9 mouse cellular contexts compared by ENCODE assay signal in the genomic region with DNA sequence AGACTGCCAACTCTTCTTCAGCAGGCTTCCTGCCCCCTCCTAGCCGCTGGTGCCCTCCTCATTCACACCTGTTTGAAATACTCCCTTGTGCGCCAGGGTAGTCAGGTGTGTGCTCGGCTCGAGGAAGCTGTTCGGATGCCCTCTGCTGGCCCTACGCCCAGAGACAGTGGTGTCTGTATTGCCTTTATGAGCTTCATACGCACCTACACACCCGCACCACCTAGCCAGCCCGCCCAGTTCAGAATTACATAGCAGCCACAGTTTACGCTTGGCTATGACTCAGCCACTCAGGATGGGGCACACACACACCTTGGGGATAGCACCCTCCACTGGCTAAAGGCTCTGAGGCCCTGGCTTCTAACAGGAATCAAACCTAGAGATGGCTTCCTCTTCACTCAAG. TPM values are rescaled to one million over a fixed set of nuclear protein-coding genes. Genes with fewer than 3 reads are reported as not detected.
DNase-seq lines count a peak whose midpoint lies in the region; ATAC-seq and TF ChIP-seq lines count a peak whose summit lies in the region.
"Had no signal": no experiment of that assay in that cellular context is flagged by ENCODE, and none has a peak within 500 bp of the region (broad histone marks: within the 10 kb centered on the region; RNA-seq: fewer than 3 reads in every experiment).

No protein-coding gene starts in this region.

- no peaks in the 10 kb centered on the region for H3K4me1 ChIP-seq in midbrain, postnatal 0 days (ENCODE audit: insufficient read depth, low read length)
- no peaks in the 10 kb centered on the region for H3K4me1 ChIP-seq in midbrain, embryonic 14.5 days (ENCODE audit: control insufficient read depth, insufficient read depth, low read length)
- no peaks in the 10 kb centered on the region for H3K4me1 ChIP-seq in embryonic facial prominence, embryonic 14.5 days (ENCODE audit: control insufficient read depth, insufficient read depth, low read length)
- no peaks in the 10 kb centered on the region for H3K4me1 ChIP-seq in forebrain, postnatal 0 days (ENCODE audit: insufficient read depth)
- H3K4me1 ChIP-seq in midbrain, embryonic 16.5 days (ENCODE audit: control insufficient read depth, insufficient read depth, low read length), result no peaks in the 10 kb centered on the region
- H3K4me1 ChIP-seq: embryonic facial prominence, embryonic 12.5 days had no signal

- H3K4me3 ChIP-seq in midbrain, postnatal 0 days (ENCODE audit: low read depth, low read length), result no peak overlapping the region
- no peak overlapping the region for H3K4me3 ChIP-seq in midbrain, embryonic 14.5 days (replicated peaks; ENCODE audit: low read depth, low read length)
- H3K4me3 ChIP-seq in embryonic facial prominence, embryonic 14.5 days (ENCODE audit: low read depth, low read length), result no peak overlapping the region
- no peak overlapping the region for H3K4me3 ChIP-seq in forebrain, postnatal 0 days (ENCODE audit: low read depth, low read length)
- no peak overlapping the region for H3K4me3 ChIP-seq in midbrain, embryonic 16.5 days (ENCODE audit: low read depth, low read length)
- H3K4me3 ChIP-seq: embryonic facial prominence, embryonic 12.5 days had no signal

- H3K9me3 ChIP-seq in midbrain, postnatal 0 days (ENCODE audit: low read length), result no peaks in the 10 kb centered on the region
- no peaks in the 10 kb centered on the region for H3K9me3 ChIP-seq in midbrain, embryonic 14.5 days (ENCODE audit: control insufficient read depth, low read length)
- no peaks in the 10 kb centered on the region for H3K9me3 ChIP-seq in embryonic facial prominence, embryonic 14.5 days (ENCODE audit: control insufficient read depth, low read length)
- no peaks in the 10 kb centered on the region for H3K9me3 ChIP-seq in forebrain, postnatal 0 days (ENCODE audit: low read length)
- H3K9me3 ChIP-seq in midbrain, embryonic 16.5 days (replicated peaks; ENCODE audit: control insufficient read depth, low read length, poor library complexity, severe bottlenecking), result no peaks in the 10 kb centered on the region
- H3K9me3 ChIP-seq: embryonic facial prominence, embryonic 12.5 days had no signal

- no peak overlapping the region for H3K4me2 ChIP-seq in midbrain, postnatal 0 days (ENCODE audit: low read depth, low read length, poor library complexity, severe bottlenecking)
- H3K4me2 ChIP-seq in midbrain, embryonic 14.5 days (ENCODE audit: low read length), result no peak overlapping the region
- 0 out of 2 replicates have a peak overlapping the region, but pooled peaks have one; percentile 10 for H3K4me2 ChIP-seq in embryonic facial prominence, embryonic 14.5 days (ENCODE audit: low read depth, low read length)
- no peak overlapping the region for H3K4me2 ChIP-seq in forebrain, postnatal 0 days (ENCODE audit: low read depth)
- no peak overlapping the region for H3K4me2 ChIP-seq in midbrain, embryonic 16.5 days (ENCODE audit: low read length)
- H3K4me2 ChIP-seq: embryonic facial prominence, embryonic 12.5 days had no signal

- peak; percentile 29 for TF ChIP-seq CTCF in midbrain, postnatal 0 days (IDR thresholded peaks at IDR 0.05)
- no peak for TF ChIP-seq CTCF in forebrain, postnatal 0 days (IDR thresholded peaks at IDR 0.05; ENCODE audit: low read depth)

- WGBS in midbrain, postnatal 0 days, result 49% methylated on average over 10 of the region's 10 CpGs
- 53% methylated on average over 10 of the region's 10 CpGs for WGBS in midbrain, embryonic 14.5 days
- WGBS in embryonic facial prominence, embryonic 14.5 days, result 43% methylated on average over 10 of the region's 10 CpGs
- 44% methylated on average over 10 of the region's 10 CpGs for WGBS in forebrain, postnatal 0 days
- WGBS in midbrain, embryonic 16.5 days, result 42% methylated on average over 10 of the region's 10 CpGs

- no peak overlapping the region for H3K9ac ChIP-seq in midbrain, postnatal 0 days (replicated peaks; ENCODE audit: low read length, poor library complexity, severe bottlenecking)
- H3K9ac ChIP-seq in midbrain, embryonic 14.5 days (replicated peaks; ENCODE audit: low read length), result no peak overlapping the region
- H3K9ac ChIP-seq in embryonic facial prominence, embryonic 14.5 days (ENCODE audit: low read depth, low read length), result no peak overlapping the region
- H3K9ac ChIP-seq in forebrain, postnatal 0 days, result no peak overlapping the region
- H3K9ac ChIP-seq in midbrain, embryonic 16.5 days (ENCODE audit: low read depth, low read length), result no peak overlapping the region
- H3K9ac ChIP-seq: embryonic facial prominence, embryonic 12.5 days had no signal

- H3K27ac ChIP-seq in midbrain, postnatal 0 days (ENCODE audit: low read depth, low read length), result no peak overlapping the region
- H3K27ac ChIP-seq in midbrain, embryonic 14.5 days (replicated peaks; ENCODE audit: low read depth, low read length), result no peak overlapping the region
- no peak overlapping the region for H3K27ac ChIP-seq in embryonic facial prominence, embryonic 14.5 days (replicated peaks; ENCODE audit: low read depth, low read length)
- no peak overlapping the region for H3K27ac ChIP-seq in forebrain, postnatal 0 days (ENCODE audit: low read depth, low read length)
- no peak overlapping the region for H3K27ac ChIP-seq in midbrain, embryonic 16.5 days (ENCODE audit: low read length)
- H3K27ac ChIP-seq: embryonic facial prominence, embryonic 12.5 days had no signal

- H3K36me3 ChIP-seq in midbrain, postnatal 0 days (ENCODE audit: insufficient read depth, low read length), result peaks cover 3% of the 10 kb centered on the region; the same call in 1 of the 2 replicates
- H3K36me3 ChIP-seq in midbrain, embryonic 14.5 days (ENCODE audit: control insufficient read depth, insufficient read depth, low read length), result no peaks in the 10 kb centered on the region
- H3K36me3 ChIP-seq in embryonic facial prominence, embryonic 14.5 days (ENCODE audit: control insufficient read depth, insufficient read depth, low read length), result no peaks in the 10 kb centered on the region
- H3K36me3 ChIP-seq in forebrain, postnatal 0 days (ENCODE audit: insufficient read depth), result peaks cover 6% of the 10 kb centered on the region; the same call in 1 of the 2 replicates
- H3K36me3 ChIP-seq in midbrain, embryonic 16.5 days (ENCODE audit: control insufficient read depth, insufficient read depth, low read length), result peaks cover 3% of the 10 kb centered on the region; the same call in 1 of the 2 replicates
- H3K36me3 ChIP-seq: embryonic facial prominence, embryonic 12.5 days had no signal

- no peaks in the 10 kb centered on the region for H3K27me3 ChIP-seq in midbrain, postnatal 0 days (ENCODE audit: insufficient read depth, low read length)
- H3K27me3 ChIP-seq in midbrain, embryonic 14.5 days (ENCODE audit: control insufficient read depth, insufficient read depth, low read length), result no peaks in the 10 kb centered on the region
- H3K27me3 ChIP-seq in embryonic facial prominence, embryonic 14.5 days (replicated peaks; ENCODE audit: control insufficient read depth, insufficient read depth, low read length), result no peaks in the 10 kb centered on the region
- no peaks in the 10 kb centered on the region for H3K27me3 ChIP-seq in forebrain, postnatal 0 days (ENCODE audit: insufficient read depth, low read length)
- H3K27me3 ChIP-seq in midbrain, embryonic 16.5 days (ENCODE audit: control insufficient read depth, insufficient read depth, low read depth, low read length), result no peaks in the 10 kb centered on the region
- H3K27me3 ChIP-seq: embryonic facial prominence, embryonic 12.5 days had no signal

- no peak for DNase-seq in midbrain, postnatal 0 days (ENCODE audit: low spot score)
- no peak for DNase-seq in midbrain, embryonic 14.5 days
- DNase-seq in embryonic facial prominence, embryonic 14.5 days (ENCODE audit: low spot score), result peak; percentile 74
- peak; percentile 70 for DNase-seq in kidney, postnatal 14 days
- peak; percentile 85 for DNase-seq in naive thymus-derived CD4-positive, alpha-beta T cell, adult 2 months (ENCODE audit: low read depth)
- no peak for DNase-seq in c-Kit-positive CD71-positive TER-119-positive erythroid progenitor cells, embryonic 14.5 days (ENCODE audit: low spot score)
- no peak for DNase-seq in forebrain, postnatal 0 days

- 0 out of 2 replicates have a peak, but pooled peaks have one; percentile 52 for ATAC-seq in midbrain, postnatal 0 days (ENCODE audit: low FRiP score)
- ATAC-seq in midbrain, embryonic 14.5 days (ENCODE audit: low FRiP score, low TSS enrichment), result no peak
- ATAC-seq in embryonic facial prominence, embryonic 14.5 days (ENCODE audit: low read depth), result peak; percentile 74; the same call in 1 of the 2 replicates
- no peak for ATAC-seq in forebrain, postnatal 0 days
- ATAC-seq in midbrain, embryonic 16.5 days, result no peak

RNA-seq across cellular contexts. Expression of a gene that starts 13.9 kb away (rescaled TPM):
- total RNA-seq in midbrain, postnatal 0 days (2014; rRNA removed), result 160 and 163 TPM in 2 replicates
- 223 and 225 TPM in 2 replicates for polyA plus RNA-seq in midbrain, postnatal 0 days (2015; fragmentation: Nextera tagmentation; extraction: Ambion mirVana)
- polyA plus RNA-seq in midbrain, embryonic 14.5 days (2014; fragmentation: Nextera tagmentation; extraction: Ambion mirVana), result 205 and 217 TPM in 2 replicates
- 111 and 125 TPM in 2 replicates for polyA plus RNA-seq in embryonic facial prominence, embryonic 14.5 days (2014; fragmentation: Nextera tagmentation; extraction: Ambion mirVana)
- total RNA-seq in forebrain, postnatal 0 days (2014; rRNA removed), result 196 and 202 TPM in 2 replicates
- polyA plus RNA-seq in forebrain, postnatal 0 days (2015; fragmentation: Nextera tagmentation; extraction: Ambion mirVana), result 220 and 223 TPM in 2 replicates
- 217 and 220 TPM in 2 replicates for polyA plus RNA-seq in midbrain, embryonic 16.5 days (2015; fragmentation: Nextera tagmentation; extraction: Ambion mirVana)

RNA-seq across cellular contexts. Expression of a gene that starts 43.5 kb away (rescaled TPM):
- total RNA-seq in midbrain, postnatal 0 days (2014; rRNA removed), result 68.5 and 83.4 TPM in 2 replicates
- 19.0 and 24.4 TPM in 2 replicates for polyA plus RNA-seq in midbrain, postnatal 0 days (2015; fragmentation: Nextera tagmentation; extraction: Ambion mirVana)
- polyA plus RNA-seq in midbrain, embryonic 14.5 days (2014; fragmentation: Nextera tagmentation; extraction: Ambion mirVana), result 49.5 and 59.4 TPM in 2 replicates
- 11.8 and 13.9 TPM in 2 replicates for polyA plus RNA-seq in embryonic facial prominence, embryonic 14.5 days (2014; fragmentation: Nextera tagmentation; extraction: Ambion mirVana)
- 39.0 and 51.4 TPM in 2 replicates for total RNA-seq in forebrain, postnatal 0 days (2014; rRNA removed)
- polyA plus RNA-seq in forebrain, postnatal 0 days (2015; fragmentation: Nextera tagmentation; extraction: Ambion mirVana), result 14.4 and 24.5 TPM in 2 replicates
- polyA plus RNA-seq in midbrain, embryonic 16.5 days (2015; fragmentation: Nextera tagmentation; extraction: Ambion mirVana), result 27.9 and 33.2 TPM in 2 replicates

Comparison
In these comparisons a context has a peak if more than half of its experiments do, and no peak if none do; other contexts are left out.
1. ATAC-seq: peak in midbrain, postnatal 0 days (single experiment) and embryonic facial prominence, embryonic 14.5 days (single experiment); none in midbrain, embryonic 14.5 days (single experiment), forebrain, postnatal 0 days (single experiment) and midbrain, embryonic 16.5 days (single experiment).
2. DNase-seq: peak in embryonic facial prominence, embryonic 14.5 days (single experiment), kidney, postnatal 14 days (single experiment) and naive thymus-derived CD4-positive, alpha-beta T cell, adult 2 months (single experiment); none in midbrain, postnatal 0 days (single experiment), midbrain, embryonic 14.5 days (single experiment), c-Kit-positive CD71-positive TER-119-positive erythroid progenitor cells, embryonic 14.5 days (single experiment) and forebrain, postnatal 0 days (single experiment).